Mouse (Mus musculus) kidney, postnatal 25 days (tissue): ENCODE results near the gene Aldh18a1.
A peak's percentile ranks its signal among the peaks of the same experiment; 100 is the strongest.
"Not testable (repeated sequence)": the region's sequence is repeated elsewhere in the genome, so short reads cannot be mapped to it uniquely, and the experiment has no call there.

Source experiments
- DNase-seq, 2 experiments: peaks; one replicate each; pipeline ENCODE4 v3.0.0; 2021; ENCODE audit warnings: mixed read lengths in 2 of 2

Gene Aldh18a1

DNA sequence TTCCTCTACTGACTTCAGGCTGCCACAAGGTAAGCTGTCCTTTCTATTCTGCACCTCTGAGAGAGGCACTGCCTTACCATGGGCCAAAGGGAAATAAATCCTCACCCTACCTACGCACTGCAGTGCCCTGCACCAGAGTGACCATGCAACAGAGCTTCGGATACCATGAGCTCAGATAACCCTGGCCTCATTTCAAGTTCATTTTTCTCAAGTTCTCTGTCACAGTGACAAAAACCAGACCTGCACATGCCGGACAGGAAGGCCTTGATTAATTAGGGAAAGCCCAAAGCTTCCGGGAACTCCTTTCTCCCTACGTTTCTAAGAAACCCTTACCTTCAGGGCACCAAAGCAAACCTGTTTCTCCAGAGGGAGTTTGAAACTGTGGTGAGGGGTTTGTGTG, 6.6 kb downstream of the Aldh18a1 start:
- no peak for DNase-seq

DNA sequence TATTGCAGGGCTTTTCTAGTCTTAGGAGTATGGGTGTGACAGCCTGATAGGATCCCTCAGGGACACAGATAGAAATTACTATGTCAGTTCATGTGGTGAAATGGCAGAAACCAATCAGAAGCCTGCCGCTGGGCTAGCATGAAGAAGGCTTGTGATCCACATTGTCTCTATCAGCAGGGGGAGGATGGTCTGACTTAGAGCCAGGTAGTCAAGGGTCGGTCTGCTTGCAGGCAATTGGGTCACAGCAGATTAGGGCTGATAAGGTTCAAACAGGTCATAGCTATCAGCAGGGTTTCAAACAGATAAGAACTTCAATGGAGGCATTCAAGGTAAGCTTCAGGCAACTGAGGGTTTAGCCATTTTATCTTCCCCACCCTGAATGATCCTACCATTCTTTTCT, 7.4 kb downstream of the Aldh18a1 start:
- no peak for DNase-seq

DNA sequence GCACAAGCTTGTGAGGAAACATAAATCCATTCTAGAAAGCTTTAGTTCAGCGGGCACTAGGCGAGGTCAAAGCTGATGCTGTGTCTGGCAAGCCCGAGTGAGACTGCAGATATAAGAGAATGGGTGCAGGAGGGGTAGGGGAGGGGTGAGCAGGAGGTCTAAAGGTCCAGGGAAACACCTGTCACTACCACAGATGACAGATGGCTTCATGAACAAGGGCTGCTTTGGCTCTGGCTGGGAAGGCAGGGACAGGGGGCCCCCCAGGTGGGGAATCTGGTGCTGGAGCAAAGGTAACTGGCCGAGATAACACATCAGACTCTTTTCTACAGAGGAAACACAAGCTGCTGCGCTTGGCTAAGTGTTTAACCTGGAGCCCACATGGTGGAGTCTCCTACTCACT, 12.8 kb downstream of the Aldh18a1 start:
- no peak for DNase-seq

DNA sequence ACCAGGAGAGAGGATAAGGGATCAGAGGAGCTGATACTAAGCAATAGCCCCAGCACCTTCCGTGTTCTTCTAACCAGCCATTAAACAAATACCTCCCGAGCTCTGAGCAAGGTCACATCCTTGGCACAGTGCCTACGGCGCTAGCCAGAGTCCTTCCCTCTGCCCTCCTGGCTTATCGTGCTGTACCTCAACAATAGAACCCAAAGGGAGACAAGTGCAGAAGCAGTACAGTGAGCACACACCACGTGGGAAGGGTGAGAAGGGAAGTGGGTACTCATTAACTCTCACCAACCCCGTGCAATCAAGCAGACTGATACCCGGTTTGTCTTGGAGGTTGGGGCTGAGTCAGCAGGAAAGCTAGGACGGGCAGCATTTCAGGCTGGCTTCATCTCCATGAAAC, 17.5 kb downstream of the Aldh18a1 start:
- peak; percentile 79 to 87 for DNase-seq

DNA sequence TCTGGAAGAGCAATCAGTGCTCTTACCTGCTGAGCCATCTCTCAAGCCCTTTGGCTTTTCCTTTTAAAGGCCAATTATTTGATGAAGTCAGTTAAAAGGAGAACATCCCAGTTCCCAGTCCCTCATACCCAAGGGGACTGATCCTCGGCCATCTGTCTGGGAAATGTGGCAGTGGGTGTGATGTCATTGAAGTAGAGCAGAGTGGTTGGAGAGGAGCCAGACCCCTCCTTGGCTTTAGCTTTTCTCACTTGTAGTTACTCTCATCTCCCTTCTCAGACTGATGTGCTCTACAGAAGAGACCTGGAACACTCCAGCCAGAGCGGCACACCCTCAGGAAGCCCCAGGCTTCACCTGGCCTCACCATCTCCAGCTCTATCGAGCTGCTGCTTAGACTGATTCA, 20.6 kb downstream of the Aldh18a1 start:
- no peak for DNase-seq

DNA sequence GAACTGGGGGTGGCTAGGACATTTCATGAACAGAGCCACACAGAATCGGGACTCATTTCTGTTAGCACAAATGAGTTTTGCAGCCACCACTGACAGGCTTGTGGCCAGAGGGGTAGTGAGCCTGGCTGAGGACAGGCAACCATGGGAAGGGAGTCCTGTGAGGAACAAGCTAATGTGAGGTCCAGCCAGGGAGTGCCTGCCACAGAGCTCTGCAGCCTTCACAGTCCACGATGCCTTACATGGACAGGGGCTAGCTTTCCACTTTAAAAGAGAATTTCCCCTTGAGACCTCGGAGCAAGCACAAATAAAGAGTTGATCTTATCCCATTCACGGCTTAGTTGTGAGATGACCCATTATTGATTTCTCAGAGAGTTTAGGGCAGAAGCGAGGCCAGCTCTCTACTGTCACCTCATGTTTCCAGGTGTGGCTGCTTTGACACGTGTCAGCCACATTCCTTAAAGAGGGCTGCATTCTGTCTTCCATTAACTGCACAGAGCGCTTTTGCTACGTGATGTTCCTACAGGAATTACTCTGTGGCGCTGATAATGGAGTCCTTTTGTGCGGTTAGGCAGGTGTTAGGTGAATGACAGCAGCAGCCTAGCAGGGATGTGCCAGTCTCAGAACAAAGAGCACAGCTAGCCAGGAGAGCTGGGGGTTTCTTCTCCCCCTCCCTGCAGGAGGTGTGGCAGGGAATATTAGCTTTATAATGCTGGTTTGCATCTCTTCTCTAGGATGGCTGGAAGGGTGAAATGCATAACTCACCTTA, 24.2 kb downstream of the Aldh18a1 start:
- no peak for DNase-seq

DNA sequence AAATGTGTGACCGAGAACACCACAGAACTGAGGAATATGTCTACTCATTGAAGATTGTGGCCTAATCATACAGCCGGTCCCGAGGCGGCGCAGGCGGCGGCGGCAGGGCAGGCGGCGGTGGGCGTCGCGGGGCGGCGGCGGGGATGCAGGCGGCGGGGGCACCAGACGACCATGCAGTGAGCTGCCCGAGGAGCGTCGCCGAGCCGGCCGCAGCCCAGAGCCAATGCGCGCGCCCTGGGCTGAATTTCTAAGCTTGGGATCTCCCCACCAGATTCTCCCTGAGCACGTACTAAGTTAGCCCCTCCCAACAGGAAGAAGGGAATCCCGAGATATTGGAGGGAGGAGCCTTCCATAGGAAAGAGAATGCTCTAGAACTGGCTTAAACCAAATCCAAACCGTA, 26.7 kb downstream of the Aldh18a1 start:
- not testable (repeated sequence) for DNase-seq

DNA sequence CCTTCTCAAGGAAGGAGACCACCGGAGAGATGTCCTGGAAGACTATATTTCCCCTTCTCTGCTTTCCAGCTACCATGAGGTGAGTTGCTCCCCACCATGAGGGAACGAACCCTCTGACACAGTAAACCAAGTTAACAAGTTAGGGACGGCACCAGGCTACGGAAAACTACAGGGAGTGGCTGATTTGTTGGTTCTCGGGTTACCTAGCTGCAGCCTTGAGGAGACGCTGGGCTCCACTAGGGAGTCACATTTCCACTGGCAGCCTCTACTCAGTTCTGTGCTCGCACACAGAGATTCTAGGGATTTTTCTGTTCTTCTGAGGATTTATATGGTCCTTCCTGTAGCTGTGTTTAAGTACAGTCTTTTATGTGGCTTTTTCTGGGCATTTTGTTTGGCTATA, 32.2 kb downstream of the Aldh18a1 start:
- DNase-seq: no peak

DNA sequence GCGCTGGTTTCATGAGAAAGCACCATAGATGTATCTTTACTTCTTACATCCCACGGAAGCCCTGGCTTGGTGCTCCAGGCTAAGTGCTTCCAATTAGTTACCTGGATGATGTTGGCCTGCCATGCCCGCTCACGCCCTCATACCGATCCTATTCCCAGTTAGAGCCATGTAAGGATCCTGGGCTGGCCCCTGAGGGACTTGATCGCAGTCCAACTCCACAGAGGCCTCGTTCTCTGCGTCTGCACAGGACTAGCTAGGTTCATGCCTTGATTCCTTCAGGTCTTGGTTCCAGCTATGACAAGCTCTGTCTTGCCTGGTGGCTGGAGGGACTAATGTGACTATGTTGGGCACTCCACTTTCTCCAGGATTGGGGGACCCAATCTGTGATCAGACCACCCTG, 33.1 kb downstream of the Aldh18a1 start:
- DNase-seq: no peak

DNA sequence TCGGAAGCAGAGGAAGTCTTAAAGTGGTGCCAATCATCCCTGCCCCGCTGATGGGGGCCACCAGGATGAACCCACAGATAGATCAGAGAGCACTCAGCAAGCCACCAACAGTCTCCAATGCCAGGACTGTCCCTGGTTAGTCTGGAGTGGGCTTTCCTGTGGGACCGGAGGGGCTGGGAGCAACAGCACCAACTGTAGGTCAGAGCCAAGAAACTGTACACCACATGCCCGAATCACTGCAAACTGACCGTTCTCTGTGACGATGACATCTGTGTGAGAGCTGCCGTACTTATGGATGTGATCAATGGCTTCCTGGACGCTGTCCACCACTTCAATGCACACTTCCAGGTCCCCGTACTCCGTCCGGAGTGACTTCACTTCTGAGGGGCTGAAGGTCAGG, 33.9 kb downstream of the Aldh18a1 start:
- DNase-seq: no peak

DNA sequence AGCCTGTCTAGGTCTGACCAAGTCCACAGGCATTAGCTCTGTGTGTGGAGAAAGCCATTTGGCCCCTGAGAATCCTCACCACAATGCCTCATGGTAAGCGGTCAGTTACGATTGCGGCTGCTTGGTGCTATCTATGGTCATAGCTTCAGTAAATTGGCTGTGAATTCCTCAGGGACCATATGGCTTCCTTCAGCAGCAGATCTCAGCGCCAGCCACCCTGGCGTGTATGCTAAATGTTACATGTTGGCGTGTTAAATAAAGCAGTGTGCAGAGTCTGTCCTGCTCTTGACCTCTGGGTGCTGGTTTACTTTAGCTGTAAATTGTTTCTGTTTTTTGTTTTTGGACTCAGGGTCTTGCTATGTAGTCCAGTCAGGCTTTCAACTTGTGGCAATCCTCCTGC, 34.4 kb downstream of the Aldh18a1 start:
- no peak for DNase-seq

DNA sequence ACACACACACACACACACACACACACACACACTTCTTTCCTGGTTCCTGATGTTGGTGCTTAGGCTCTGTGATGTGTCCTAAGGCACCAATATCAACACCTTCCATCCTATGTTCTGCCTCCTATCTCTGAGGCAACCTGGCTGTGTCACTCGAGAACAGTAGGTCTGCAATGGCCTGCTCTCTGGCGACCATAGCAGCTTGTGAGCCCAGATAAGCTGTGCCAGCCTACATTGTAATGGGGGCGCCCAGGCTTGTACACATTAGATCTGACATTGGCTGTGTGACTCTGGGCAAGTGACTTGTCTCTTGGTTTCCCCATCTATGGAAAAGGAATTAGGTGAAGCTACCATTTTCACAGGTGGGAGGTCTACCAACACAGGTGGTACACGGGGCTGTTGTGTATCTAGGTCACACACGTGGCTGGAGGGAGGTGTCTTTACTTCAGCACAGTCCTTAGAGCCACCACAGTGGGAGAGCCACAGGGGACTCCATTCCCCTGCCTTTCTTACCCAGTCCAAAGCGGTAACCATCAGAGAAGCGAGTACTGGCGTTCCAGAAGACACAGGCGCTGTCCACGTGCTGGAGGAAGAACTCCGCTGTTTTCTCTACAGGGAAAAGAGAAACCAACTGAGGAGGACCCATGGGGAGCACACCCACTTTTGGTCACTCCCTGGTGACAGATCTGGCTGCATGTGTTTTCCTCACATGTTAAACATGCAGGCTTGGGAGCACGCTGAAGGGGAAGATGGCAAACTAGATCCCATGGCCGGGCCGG, 35.1 kb downstream of the Aldh18a1 start:
- no peak for DNase-seq

DNA sequence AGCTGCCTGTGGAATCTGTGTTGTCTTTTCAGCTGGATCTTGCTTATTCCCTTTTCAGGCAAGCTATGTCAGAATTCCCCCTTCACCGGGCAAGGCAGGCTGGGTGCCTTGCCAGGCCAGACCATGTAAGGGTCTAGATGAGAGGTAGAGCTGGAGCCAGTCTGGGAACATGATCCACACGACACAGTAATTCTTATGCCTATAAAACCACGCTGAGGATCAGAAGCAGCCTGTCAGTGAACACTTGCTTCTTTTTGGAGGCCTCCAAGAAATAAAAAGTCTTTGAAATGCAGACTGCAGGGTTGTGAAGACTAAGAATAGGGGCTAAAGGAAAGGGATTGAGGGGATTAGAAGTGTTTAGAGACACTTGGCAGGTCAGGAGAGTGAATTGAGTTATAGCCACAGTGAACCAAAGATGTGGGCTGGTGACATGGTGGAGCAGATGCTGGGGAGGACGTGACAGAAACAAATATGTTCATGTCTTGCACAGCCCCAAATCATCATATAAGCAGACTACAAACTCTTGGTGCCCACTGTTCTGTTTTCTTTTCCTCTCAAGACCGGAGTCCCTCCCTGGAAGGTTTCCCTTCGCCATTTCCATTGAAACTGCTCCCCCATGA, 38.6 kb downstream of the Aldh18a1 start:
- DNase-seq: no peak

DNA sequence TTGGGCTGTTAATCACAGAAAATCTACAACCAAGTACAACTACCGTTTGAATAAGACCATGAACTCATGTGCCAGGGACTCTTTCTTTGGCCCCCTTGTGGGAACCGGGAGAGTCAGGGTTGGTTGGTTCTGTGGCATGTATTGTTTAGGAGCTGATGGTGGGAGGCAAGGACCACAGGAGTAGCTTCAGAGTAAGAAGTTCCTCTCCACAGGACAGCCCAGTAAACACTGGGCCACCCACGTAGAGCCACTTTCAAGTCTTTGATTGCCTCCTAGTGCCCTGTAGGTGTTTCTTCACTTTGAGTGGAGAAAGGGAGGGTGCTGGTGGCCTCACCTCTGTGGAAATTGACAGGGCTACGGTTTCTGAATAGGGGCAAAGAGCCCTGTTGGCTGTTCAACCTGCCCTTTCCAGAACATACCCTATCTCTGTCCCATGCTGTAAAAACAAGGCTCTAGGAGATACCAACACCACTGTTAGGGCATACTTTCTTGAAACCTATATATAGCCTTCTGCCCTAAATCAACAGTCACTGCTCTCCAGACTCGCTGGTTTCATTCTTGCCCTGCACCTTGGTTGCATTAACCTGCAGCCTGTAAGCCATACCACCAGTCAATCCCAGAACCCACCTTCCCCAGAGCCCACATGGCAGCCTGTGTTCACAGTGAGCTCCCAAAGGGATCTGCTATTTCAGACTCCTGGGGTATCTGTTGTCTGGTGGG, 39.3 kb downstream of the Aldh18a1 start:
- no peak for DNase-seq

DNA sequence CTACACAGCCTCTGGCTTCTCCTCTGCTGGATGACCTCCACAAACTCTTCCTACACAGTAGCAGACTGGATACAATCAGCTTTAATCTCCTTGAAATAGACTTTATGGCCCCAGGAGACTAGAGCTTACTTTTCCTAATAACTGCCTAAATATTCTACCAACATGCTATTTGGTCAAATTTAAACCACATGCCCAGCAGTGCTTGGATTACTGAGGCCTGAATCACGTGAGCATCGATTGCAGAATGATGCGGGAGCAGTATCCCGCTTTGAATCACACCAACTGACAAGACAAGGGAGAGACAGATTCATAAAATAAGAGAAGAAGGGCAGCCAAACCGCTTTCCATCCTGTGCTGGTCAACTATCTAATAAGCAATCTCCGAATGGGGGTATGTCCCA, 39.9 kb downstream of the Aldh18a1 start:
- DNase-seq: no peak

DNA sequence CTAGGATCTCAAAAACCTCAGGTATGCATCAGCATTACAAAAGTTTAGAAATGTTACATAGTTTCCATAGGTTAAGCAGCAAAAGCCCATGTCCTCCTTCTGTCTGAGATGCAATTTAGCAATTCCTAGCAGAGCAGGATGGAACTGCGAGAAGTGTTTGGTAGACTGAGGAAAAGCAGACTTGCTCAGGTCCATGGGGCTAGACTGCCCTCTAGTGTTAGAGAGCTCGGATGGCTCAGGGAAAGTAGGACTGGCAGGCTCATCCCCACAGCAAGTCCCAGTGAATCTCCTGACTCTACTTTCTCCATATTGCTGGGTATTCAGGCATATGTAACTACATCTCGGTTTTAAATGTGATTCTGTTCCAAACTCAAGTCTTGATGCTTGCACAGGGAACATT, 43.4 kb downstream of the Aldh18a1 start:
- DNase-seq: peak; percentile 60 to 76

DNA sequence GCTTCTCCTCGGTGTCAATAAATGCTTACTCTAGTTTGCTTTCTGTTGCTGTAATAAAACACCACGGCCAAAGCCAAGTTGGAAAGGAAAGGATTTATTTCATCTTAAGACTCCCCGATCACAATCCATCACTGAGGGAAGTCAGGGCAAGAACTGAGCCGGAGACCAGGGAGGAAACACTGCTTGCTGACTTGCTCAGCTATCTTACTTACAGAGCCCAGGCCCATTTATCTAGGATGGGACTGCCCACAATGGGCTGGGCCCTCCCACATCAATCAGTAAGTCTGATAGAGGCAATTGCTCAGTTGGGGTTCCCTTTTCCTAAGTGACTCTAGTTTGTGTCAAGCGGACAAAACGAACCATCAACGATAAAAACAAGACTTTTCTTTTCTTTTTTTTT, 45.5 kb downstream of the Aldh18a1 start:
- DNase-seq: no peak

DNA sequence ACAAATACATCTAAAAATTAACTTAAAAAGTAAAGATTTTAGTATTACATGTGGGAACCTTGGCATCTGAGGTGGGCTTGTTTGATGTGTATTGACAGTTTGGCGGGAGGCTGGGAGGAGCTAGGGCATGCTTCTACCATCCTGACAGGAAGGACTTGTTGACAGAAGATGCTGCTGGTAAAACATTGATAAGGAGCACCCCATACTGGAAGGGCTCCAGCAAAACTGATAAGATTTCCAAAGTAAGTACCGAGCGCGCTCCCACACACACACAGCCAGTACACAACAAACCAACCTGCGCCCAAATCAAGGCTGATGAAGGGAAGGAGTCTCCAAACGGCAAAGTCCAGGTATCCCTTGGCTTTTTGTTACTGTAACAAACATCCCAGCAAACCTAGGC, 51.7 kb downstream of the Aldh18a1 start:
- DNase-seq: no peak

DNA sequence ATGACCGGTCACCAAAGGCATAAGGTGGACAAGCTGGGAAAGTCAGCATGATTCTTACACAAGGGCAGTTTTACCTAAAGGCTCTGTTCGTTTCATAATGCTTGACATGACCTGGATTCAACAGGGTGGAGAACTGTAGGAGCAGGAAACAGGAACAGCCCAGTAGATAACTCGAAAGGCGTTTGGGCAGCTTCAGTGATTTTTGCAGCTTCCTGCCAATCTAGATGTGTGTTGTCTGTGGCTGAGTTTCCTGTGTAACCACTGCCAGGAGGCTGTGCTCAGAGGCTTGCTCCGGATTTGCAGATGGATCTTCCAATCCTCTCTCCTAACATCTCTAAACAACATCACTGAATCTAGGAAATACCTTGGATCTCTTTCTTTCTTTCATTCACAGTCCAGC, 55.7 kb downstream of the Aldh18a1 start:
- no peak for DNase-seq

DNA sequence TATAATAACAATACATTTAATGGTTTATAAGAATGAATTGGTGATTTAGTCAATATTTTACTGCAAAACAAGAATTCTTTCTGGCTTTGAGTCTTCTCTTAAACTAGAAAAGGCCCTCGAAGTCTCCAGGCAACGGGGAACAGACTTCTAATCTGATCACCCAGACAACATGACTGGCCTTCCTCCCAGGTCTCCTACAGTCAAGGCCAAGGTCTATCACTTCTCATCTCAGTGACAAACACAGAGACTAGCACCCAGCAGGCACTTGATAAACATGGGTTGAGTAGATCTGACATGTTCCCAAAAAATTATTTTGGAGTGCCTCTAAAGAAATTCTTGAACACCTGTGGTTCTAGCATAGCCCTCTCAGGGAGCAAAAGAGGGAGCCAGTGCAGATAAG, 57.9 kb downstream of the Aldh18a1 start:
- no peak for DNase-seq

DNA sequence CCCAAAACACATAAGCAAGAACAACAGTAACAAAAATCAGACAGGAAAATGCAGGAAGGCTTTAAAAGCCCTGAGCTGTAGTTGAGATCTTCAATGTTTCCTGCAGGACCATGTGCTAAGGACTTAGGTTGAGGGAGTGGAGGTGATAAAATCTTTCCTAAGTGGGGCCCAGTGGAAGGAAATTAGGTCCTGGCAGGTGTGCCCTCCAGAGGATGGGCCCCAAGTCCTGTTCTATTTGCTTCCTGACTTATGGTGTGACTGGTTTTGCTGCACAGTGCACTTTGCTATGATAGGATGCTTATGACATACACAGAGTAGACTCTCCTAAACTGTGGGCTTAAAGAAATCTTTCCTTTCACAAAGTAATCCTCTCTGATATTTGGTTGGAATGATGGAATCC, 60.0 kb downstream of the Aldh18a1 start:
- no peak for DNase-seq

DNA sequence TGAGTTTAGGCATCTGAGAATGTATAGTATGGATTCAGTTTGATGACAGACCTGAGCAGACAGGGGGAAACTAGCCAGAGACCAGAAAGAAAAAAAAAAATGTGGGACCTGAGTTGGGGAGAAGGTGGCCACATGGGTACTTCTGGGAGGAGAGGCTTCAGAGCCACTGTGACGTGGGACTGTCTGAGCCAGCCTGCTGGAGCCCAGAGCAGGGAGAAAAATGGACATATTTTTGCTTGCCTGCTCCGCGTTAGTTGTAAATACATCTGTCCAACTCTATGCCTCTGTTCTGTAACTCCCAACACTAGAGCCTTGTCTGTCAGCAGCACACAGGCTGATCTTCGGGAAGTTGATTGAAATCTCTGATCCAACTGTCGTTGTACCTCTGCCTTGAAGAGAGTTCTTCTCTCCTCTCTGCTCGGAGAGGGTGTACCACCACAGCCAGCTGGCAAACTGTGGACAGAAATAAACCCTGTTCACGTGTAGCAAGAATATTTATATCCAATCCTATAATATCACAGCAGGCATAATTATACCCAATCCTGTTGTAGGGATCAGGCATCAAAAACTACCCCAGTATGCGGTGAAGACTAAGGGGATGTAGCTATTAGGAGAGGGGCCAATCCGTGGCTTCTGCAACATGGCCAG, 61.8 kb downstream of the Aldh18a1 start:
- no peak for DNase-seq
